Mouse (Mus musculus): ENCODE data around the gene Rab4a.

GRCm38 (mm10) chr8:123838496-123838895, 32.7 kb downstream of the Rab4a start:
- no peak for TF ChIP-seq CTCF (IDR thresholded peaks at IDR 0.05; ENCODE audit: borderline replicate concordance, insufficient read depth, low read depth, low read length)
- no peak for TF ChIP-seq POLR2A (IDR thresholded peaks at IDR 0.05; ENCODE audit: borderline replicate concordance, insufficient read depth, low read length)
